Mouse (Mus musculus) lung, postnatal 36 days (tissue): ENCODE measurements around the gene Zic1.

ENCODE experiments used
- DNase-seq: peaks from one replicate; pipeline ENCODE4 v3.0.0; 2022; ENCODE audit warnings: mixed read lengths

Gene Zic1

GRCm38 (mm10) chr9:91352786-91353185, 12.8 kb downstream of the Zic1 start:
- no peak for DNase-seq

GRCm38 (mm10) chr9:91351961-91352411, 13.6 kb downstream of the Zic1 start:
- DNase-seq = no peak

- DNase-seq = no peak
These were observed 14.2 kb downstream of the Zic1 start for GRCm38 (mm10) chr9:91351361-91351760.

- DNase-seq = no peak
These were observed 14.7 kb downstream of the Zic1 start for GRCm38 (mm10) chr9:91350861-91351291.

- no peak for DNase-seq
These were observed 15.3 kb downstream of the Zic1 start for GRCm38 (mm10) chr9:91350211-91350791.

- DNase-seq = no peak
These were observed 16.9 kb downstream of the Zic1 start for GRCm38 (mm10) chr9:91348746-91349145.

- no peak for DNase-seq
These were observed 18.0 kb downstream of the Zic1 start for GRCm38 (mm10) chr9:91347591-91347990.
